Mouse (Mus musculus) heart, embryonic 12.5 days (tissue): ENCODE data around the gene Ocrl. TPM values are rescaled to one million over a fixed set of nuclear protein-coding genes. Genes with fewer than 3 reads are reported as not detected.

Experiments
- ATAC-seq: fragments of 200-750 bp; cut with Nextera tagmentation; 2 replicates; pipeline ENCODE4 v1.8.0; 2017; ENCODE audit warnings: moderate TSS enrichment, moderate library complexity; ENCODE audit not compliant: insufficient number of reproducible peaks, low FRiP score
- H3K27ac ChIP-seq: fragments of 300-500 bp; sonication (generic); 2 replicates; pipeline ENCODE4 v1.5.1; 2016; ENCODE audit warnings: mild to moderate bottlenecking, moderate library complexity; ENCODE audit not compliant: poor library complexity, severe bottlenecking
- H3K27me3 ChIP-seq: fragments of 300-500 bp; sonication (generic); replicated peaks from 2 replicates; pipeline ENCODE4 v1.6.1; 2016; ENCODE audit warnings: mild to moderate bottlenecking, moderate library complexity
- H3K36me3 ChIP-seq: fragments of 300-500 bp; sonication (generic); 2 replicates; pipeline ENCODE4 v1.6.1; 2016; ENCODE audit warnings: mild to moderate bottlenecking, moderate library complexity
- H3K4me1 ChIP-seq: fragments of 300-500 bp; sonication (generic); replicated peaks from 2 replicates; pipeline ENCODE4 v1.6.1; 2016; ENCODE audit warnings: mild to moderate bottlenecking
- H3K4me2 ChIP-seq: fragments of 300-500 bp; sonication (generic); 2 replicates; pipeline ENCODE4 v1.6.1; 2016; ENCODE audit warnings: mild to moderate bottlenecking, moderate library complexity
- H3K4me3 ChIP-seq: fragments of 300-500 bp; sonication (generic); 2 replicates; pipeline ENCODE4 v1.5.1; 2016; ENCODE audit warnings: mild to moderate bottlenecking
- H3K9ac ChIP-seq: fragments of 300-500 bp; sonication (generic); 2 replicates; pipeline ENCODE4 v1.6.1; 2016; ENCODE audit warnings: mild to moderate bottlenecking, moderate library complexity
- H3K9me3 ChIP-seq: fragments of 300-500 bp; sonication (generic); replicated peaks from 2 replicates; pipeline ENCODE4 v1.6.1; 2016; ENCODE audit warnings: mild to moderate bottlenecking, moderate library complexity
- WGBS: fragments of 180-500 bp; shearing (Covaris S2); methylation state at CpG from one replicate; pipeline ENCODE4 v1.1.7; 2016; 5-methylcytosine and 5-hydroxymethylcytosine counted together
- polyA plus RNA-seq: library from polyadenylated mRNA; unstranded; fragments of >200 nt; fragmentation: Nextera tagmentation; extraction: Ambion mirVana; gene quantifications from 2 replicates; pipeline ENCODE4 v1.2.1, GENCODE M21; 2016

The Ocrl gene
- polyA plus RNA-seq, 1 experiment from 2014 or later: 13.4 TPM

- Histone ChIP-seq H3K36me3 (no peaks in the 10 kb centered on the region), H3K4me3 (peak overlapping the region; percentile 34), H3K27ac (no peak overlapping the region), H3K4me2 (peak overlapping the region; percentile 59), H3K9me3 (no peaks in the 10 kb centered on the region), H3K4me1 (no peaks in the 10 kb centered on the region), H3K9ac (no peak overlapping the region), H3K27me3 (peaks cover 5% of the 10 kb centered on the region; the same call in 1 of the 2 replicates)
- ATAC-seq: no peak
- 6% methylated on average over 19 of the region's 19 CpGs for WGBS
These were observed 72.9 kb downstream of the Ocrl start for GRCm38 (mm10) chrX:47985000-47985619.

- Histone ChIP-seq H3K9me3 (no peaks in the 10 kb centered on the region), H3K27ac (no peak overlapping the region), H3K36me3 (no peaks in the 10 kb centered on the region), H3K27me3 (peaks cover 5% of the 10 kb centered on the region; the same call in 1 of the 2 replicates), H3K4me1 (no peaks in the 10 kb centered on the region), H3K9ac (no peak overlapping the region), H3K4me3 (no peak overlapping the region), H3K4me2 (no peak overlapping the region)
- ATAC-seq: no peak
- 63% methylated on average over 8 of the region's 8 CpGs for WGBS
These were observed 75.8 kb downstream of the Ocrl start for GRCm38 (mm10) chrX:47988024-47988423.

GRCm38 (mm10) chrX:47992606-47993005 lies 80.4 kb downstream of the Ocrl start:
- peaks cover 12% of the 10 kb centered on the region; the same call in 1 of the 2 replicates for H3K27me3 ChIP-seq
- 22% methylated on average over 8 of the region's 8 CpGs for WGBS
- no peaks in the 10 kb centered on the region for H3K4me1 ChIP-seq
- H3K36me3 ChIP-seq: no peaks in the 10 kb centered on the region
- no peaks in the 10 kb centered on the region for H3K9me3 ChIP-seq
- H3K9ac ChIP-seq: no peak overlapping the region
- no peak overlapping the region for H3K27ac ChIP-seq
- peak overlapping the region; percentile 44 for H3K4me2 ChIP-seq
- no peak overlapping the region for H3K4me3 ChIP-seq
- no peak for ATAC-seq

GRCm38 (mm10) chrX:47998412-47998811 lies 86.2 kb downstream of the Ocrl start:
- Histone ChIP-seq H3K4me3 (no peak overlapping the region), H3K9ac (no peak overlapping the region), H3K27ac (no peak overlapping the region), H3K9me3 (0 out of 2 replicates have a peak, but pooled peaks cover 3% of the 10 kb centered on the region), H3K4me2 (no peak overlapping the region), H3K36me3 (no peaks in the 10 kb centered on the region), H3K4me1 (no peaks in the 10 kb centered on the region), H3K27me3 (peaks cover 3% of the 10 kb centered on the region; the same call in 1 of the 2 replicates)
- no peak for ATAC-seq
- 74% methylated on average over 8 of the region's 8 CpGs for WGBS

GRCm38 (mm10) chrX:48001151-48001550 lies 89.0 kb downstream of the Ocrl start:
- Histone ChIP-seq H3K4me2 (no peak overlapping the region), H3K36me3 (no peaks in the 10 kb centered on the region), H3K4me3 (no peak overlapping the region), H3K27ac (no peak overlapping the region), H3K27me3 (no peaks in the 10 kb centered on the region), H3K9me3 (0 out of 2 replicates have a peak, but pooled peaks cover 3% of the 10 kb centered on the region), H3K4me1 (no peaks in the 10 kb centered on the region), H3K9ac (no peak overlapping the region)
- no peak for ATAC-seq
- WGBS: 66% methylated on average over 7 of the region's 7 CpGs

GRCm38 (mm10) chrX:48004786-48005185 lies 92.6 kb downstream of the Ocrl start:
- no peak overlapping the region for H3K9ac ChIP-seq
- H3K27ac ChIP-seq: no peak overlapping the region
- H3K4me1 ChIP-seq: no peaks in the 10 kb centered on the region
- no peak overlapping the region for H3K4me3 ChIP-seq
- no peaks in the 10 kb centered on the region for H3K27me3 ChIP-seq
- H3K36me3 ChIP-seq: no peaks in the 10 kb centered on the region
- H3K4me2 ChIP-seq: no peak overlapping the region
- 0 out of 2 replicates have a peak, but pooled peaks cover 3% of the 10 kb centered on the region for H3K9me3 ChIP-seq
- no peak for ATAC-seq
- 70% methylated on average over 1 of the region's 1 CpGs for WGBS

- no peaks in the 10 kb centered on the region for H3K9me3 ChIP-seq
- no peak overlapping the region for H3K9ac ChIP-seq
- no peaks in the 10 kb centered on the region for H3K4me1 ChIP-seq
- ATAC-seq: 0 out of 2 replicates have a peak, but pooled peaks have one; percentile 36
- no peak overlapping the region for H3K4me2 ChIP-seq
- 47% methylated on average over 8 of the region's 8 CpGs for WGBS
- H3K27ac ChIP-seq: no peak overlapping the region
- no peaks in the 10 kb centered on the region for H3K27me3 ChIP-seq
- H3K36me3 ChIP-seq: no peaks in the 10 kb centered on the region
- no peak overlapping the region for H3K4me3 ChIP-seq
These were observed 93.9 kb downstream of the Ocrl start for GRCm38 (mm10) chrX:48006062-48006461.

GRCm38 (mm10) chrX:48011656-48012055 lies 99.5 kb downstream of the Ocrl start:
- H3K36me3 ChIP-seq: no peaks in the 10 kb centered on the region
- H3K4me1 ChIP-seq: no peaks in the 10 kb centered on the region
- WGBS: 89% methylated on average over 3 of the region's 3 CpGs
- no peak overlapping the region for H3K4me3 ChIP-seq
- ATAC-seq: no peak
- H3K9ac ChIP-seq: no peak overlapping the region
- H3K27me3 ChIP-seq: no peaks in the 10 kb centered on the region
- H3K9me3 ChIP-seq: no peaks in the 10 kb centered on the region
- H3K4me2 ChIP-seq: no peak overlapping the region
- no peak overlapping the region for H3K27ac ChIP-seq

Other genes with a start within 250 kb of the Ocrl start
- 28.1 and 28.7 TPM in 2 replicates for gene Smarca1, start 19.4 kb upstream of the Ocrl start, polyA plus RNA-seq
- 2.1 and 2.3 TPM in 2 replicates for gene Apln, start 122.5 kb downstream of the Ocrl start, polyA plus RNA-seq
- 0.15 and 0.41 TPM in 2 replicates for gene Xpnpep2, start 196.3 kb downstream of the Ocrl start, polyA plus RNA-seq
- gene Sash3, start 234.0 kb downstream of the Ocrl start, polyA plus RNA-seq: 0.84 and 0.96 TPM in 2 replicates